Mouse (Mus musculus) heart, adult 2 months (tissue): ENCODE data around the gene Sfrp4.

Experiments used
- CTCF ChIP-seq: fragments of 200-600 bp; IDR thresholded peaks from 2 replicates; pipeline ENCODE4 v1.8.1; 2022; ENCODE audit warnings: antibody characterized with exemption, mild to moderate bottlenecking, moderate library complexity
- POLR2A ChIP-seq: fragments of 200-500 bp; IDR thresholded peaks from 2 replicates; pipeline ENCODE4 v1.6.1; 2011; ENCODE audit warnings: mild to moderate bottlenecking, low read depth, low read length, control low read depth; ENCODE audit not compliant: insufficient read depth

DNA sequence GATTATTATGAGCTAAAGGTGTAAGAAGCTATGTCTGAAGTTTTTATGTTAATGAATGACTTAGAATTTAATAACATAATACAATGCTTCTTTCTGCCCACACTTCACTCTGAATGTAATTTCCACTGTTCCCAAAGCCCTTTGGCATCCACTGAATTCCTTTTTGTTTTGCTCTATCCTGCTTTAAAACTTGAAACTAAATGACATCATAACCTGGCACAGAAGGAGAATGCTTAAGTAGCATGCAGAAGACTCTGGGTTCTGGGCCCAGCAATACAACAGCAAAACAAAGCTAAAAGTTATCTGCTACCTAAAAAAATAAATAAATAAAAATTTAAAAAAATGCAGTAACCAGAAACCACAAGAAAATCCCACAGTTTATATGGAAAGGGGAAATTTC, 51.7 kb downstream of the Sfrp4 start:
- TF ChIP-seq CTCF: no peak
- TF ChIP-seq POLR2A: no peak
